Mouse (Mus musculus) midbrain, embryonic 11.5 days (tissue): Measurements from ENCODE around the gene Cnbd2. TPM values are rescaled to one million over a fixed set of nuclear protein-coding genes. Genes with fewer than 3 reads are reported as not detected.

Experiments used
- ATAC-seq: fragments of 200-750 bp; cut with Nextera tagmentation; 2 replicates; pipeline ENCODE4 v1.8.0; 2017; ENCODE audit warnings: moderate TSS enrichment, moderate library complexity; ENCODE audit not compliant: low FRiP score
- DNase-seq: peaks from one replicate; pipeline ENCODE4 v3.0.0; 2015; ENCODE audit warnings: low spot score; ENCODE audit errors: missing footprints
- H3K27ac ChIP-seq: fragments of 300-500 bp; sonication (generic); 2 replicates; pipeline ENCODE4 v1.5.1; 2014; ENCODE audit warnings: low read depth, low read length
- H3K27me3 ChIP-seq: fragments of 300-500 bp; sonication (generic); 2 replicates; pipeline ENCODE4 v1.6.1; 2014; ENCODE audit warnings: mild to moderate bottlenecking, low read length, moderate library complexity, mixed read lengths; ENCODE audit not compliant: control insufficient read depth, insufficient read depth
- H3K36me3 ChIP-seq: fragments of 300-500 bp; sonication (generic); 2 replicates; pipeline ENCODE4 v1.6.1; 2014; ENCODE audit warnings: mild to moderate bottlenecking, low read length, moderate library complexity, mixed read lengths; ENCODE audit not compliant: control insufficient read depth, insufficient read depth
- H3K4me1 ChIP-seq: fragments of 300-500 bp; sonication (generic); 2 replicates; pipeline ENCODE4 v1.6.1; 2014; ENCODE audit warnings: low read length; ENCODE audit not compliant: control insufficient read depth, insufficient read depth
- H3K4me2 ChIP-seq: fragments of 300-500 bp; sonication (generic); 2 replicates; pipeline ENCODE4 v1.6.1; 2014; ENCODE audit warnings: mild to moderate bottlenecking, moderate library complexity
- H3K4me3 ChIP-seq: fragments of 300-500 bp; sonication (generic); 2 replicates; pipeline ENCODE4 v1.5.1; 2014; ENCODE audit warnings: low read depth, low read length
- H3K9ac ChIP-seq: fragments of 300-500 bp; sonication (generic); 2 replicates; pipeline ENCODE4 v1.6.1; 2014; ENCODE audit warnings: low read length
- H3K9me3 ChIP-seq: fragments of 300-500 bp; sonication (generic); 2 replicates; pipeline ENCODE4 v1.6.1; 2016; ENCODE audit warnings: low read length; ENCODE audit not compliant: control insufficient read depth
- WGBS: fragments of 180-500 bp; shearing (Covaris S2); extraction: QIAGEN DNeasy Blood & Tissue Kit; methylation state at CpG from one replicate; pipeline ENCODE4 v1.1.7; 2014; 5-methylcytosine and 5-hydroxymethylcytosine counted together
- polyA plus RNA-seq: library from polyadenylated mRNA; unstranded; fragments of >200 nt; fragmentation: Nextera tagmentation; extraction: Ambion mirVana; gene quantifications from 2 replicates; pipeline ENCODE4 v1.2.1, GENCODE M21; 2014

Gene Cnbd2
- polyA plus RNA-seq, 1 experiment from 2014 or later = 3.3 TPM

GRCm38 (mm10) chr2:156288222-156288621, 23.9 kb upstream of the Cnbd2 start:
- H3K27me3 ChIP-seq = no peaks in the 10 kb centered on the region
- no peak for ATAC-seq
- H3K4me2 ChIP-seq = no peak overlapping the region
- H3K27ac ChIP-seq = no peak overlapping the region
- no peak overlapping the region for H3K9ac ChIP-seq
- no peak overlapping the region for H3K4me3 ChIP-seq
- H3K9me3 ChIP-seq = no peaks in the 10 kb centered on the region
- DNase-seq = no peak
- H3K4me1 ChIP-seq = no peaks in the 10 kb centered on the region
- WGBS = 84% methylated on average over 2 of the region's 2 CpGs
- peaks cover 3% of the 10 kb centered on the region; the same call in 1 of the 2 replicates for H3K36me3 ChIP-seq

- no peak overlapping the region for H3K9ac ChIP-seq
- DNase-seq (no peak), ATAC-seq (no peak)
- H3K36me3 ChIP-seq = peaks cover 6% of the 10 kb centered on the region; the same call in 1 of the 2 replicates
- no peak overlapping the region for H3K4me3 ChIP-seq
- no peak overlapping the region for H3K4me2 ChIP-seq
- 92% methylated on average over 2 of the region's 2 CpGs for WGBS
- no peaks in the 10 kb centered on the region for H3K9me3 ChIP-seq
- no peaks in the 10 kb centered on the region for H3K27me3 ChIP-seq
- H3K27ac ChIP-seq = no peak overlapping the region
- no peaks in the 10 kb centered on the region for H3K4me1 ChIP-seq
These were observed 22.4 kb upstream of the Cnbd2 start for GRCm38 (mm10) chr2:156289552-156290160.

- 95% methylated on average over 1 of the region's 1 CpGs for WGBS
- Histone ChIP-seq H3K4me2 (no peak overlapping the region), H3K9ac (no peak overlapping the region), H3K36me3 (peaks cover 9% of the 10 kb centered on the region), H3K4me3 (no peak overlapping the region), H3K27me3 (no peaks in the 10 kb centered on the region), H3K4me1 (no peaks in the 10 kb centered on the region), H3K27ac (no peak overlapping the region), H3K9me3 (no peaks in the 10 kb centered on the region)
- no peak for ATAC-seq
- DNase-seq = no peak
These were observed 20.1 kb upstream of the Cnbd2 start for GRCm38 (mm10) chr2:156291998-156292397.

GRCm38 (mm10) chr2:156295601-156296063, 16.5 kb upstream of the Cnbd2 start:
- WGBS = 97% methylated on average over 2 of the region's 2 CpGs
- Histone ChIP-seq H3K27ac (no peak overlapping the region), H3K27me3 (no peaks in the 10 kb centered on the region), H3K4me2 (no peak overlapping the region), H3K4me3 (no peak overlapping the region), H3K9ac (no peak overlapping the region), H3K9me3 (no peaks in the 10 kb centered on the region), H3K36me3 (peaks cover 13% of the 10 kb centered on the region), H3K4me1 (no peaks in the 10 kb centered on the region)
- DNase-seq = no peak
- ATAC-seq = no peak

DNA sequence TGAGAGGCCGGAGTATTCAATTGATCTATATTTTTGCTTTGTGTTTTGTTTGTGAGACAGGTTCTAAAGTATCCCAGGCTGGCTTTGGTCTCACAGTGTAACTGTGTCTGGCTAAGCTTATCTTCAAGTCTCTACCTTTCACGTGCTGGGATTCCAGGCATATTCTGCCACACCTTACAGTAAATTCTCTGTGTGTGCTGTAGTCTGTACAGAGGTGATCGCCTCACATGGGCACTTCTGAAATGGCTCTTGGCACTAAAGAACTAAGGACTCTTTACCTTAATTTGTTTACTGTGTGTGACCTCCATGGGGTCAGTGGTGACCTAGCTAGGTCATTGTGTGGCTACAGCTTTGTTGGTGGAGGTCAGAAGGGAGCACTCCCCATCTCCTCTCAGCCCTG, 15.9 kb upstream of the Cnbd2 start:
- DNase-seq = peak; percentile 60
- H3K36me3 ChIP-seq = peaks cover 15% of the 10 kb centered on the region
- H3K4me1 ChIP-seq = no peaks in the 10 kb centered on the region
- H3K9me3 ChIP-seq = no peaks in the 10 kb centered on the region
- no peaks in the 10 kb centered on the region for H3K27me3 ChIP-seq
- no peak overlapping the region for H3K4me2 ChIP-seq
- H3K9ac ChIP-seq = no peak overlapping the region
- WGBS = 97% methylated on average over 3 of the region's 3 CpGs
- H3K4me3 ChIP-seq = no peak overlapping the region
- no peak overlapping the region for H3K27ac ChIP-seq
- no peak for ATAC-seq

GRCm38 (mm10) chr2:156297653-156298052, 14.4 kb upstream of the Cnbd2 start:
- no peak for ATAC-seq
- peaks cover 16% of the 10 kb centered on the region for H3K36me3 ChIP-seq
- DNase-seq = no peak
- H3K9me3 ChIP-seq = no peaks in the 10 kb centered on the region
- no peak overlapping the region for H3K4me2 ChIP-seq
- no peak overlapping the region for H3K9ac ChIP-seq
- H3K4me1 ChIP-seq = no peaks in the 10 kb centered on the region
- no peak overlapping the region for H3K4me3 ChIP-seq
- H3K27me3 ChIP-seq = no peaks in the 10 kb centered on the region
- H3K27ac ChIP-seq = no peak overlapping the region
- 92% methylated on average over 3 of the region's 3 CpGs for WGBS

GRCm38 (mm10) chr2:156298458-156298857, 13.6 kb upstream of the Cnbd2 start:
- Histone ChIP-seq H3K4me1 (no peaks in the 10 kb centered on the region), H3K4me2 (no peak overlapping the region), H3K27me3 (no peaks in the 10 kb centered on the region), H3K9me3 (no peaks in the 10 kb centered on the region), H3K4me3 (no peak overlapping the region), H3K27ac (no peak overlapping the region), H3K9ac (no peak overlapping the region), H3K36me3 (peaks cover 16% of the 10 kb centered on the region)
- 89% methylated on average over 7 of the region's 7 CpGs for WGBS
- no peak for ATAC-seq
- DNase-seq = no peak

- WGBS = 95% methylated on average over 4 of the region's 4 CpGs
- DNase-seq = peak; percentile 8
- Histone ChIP-seq H3K9ac (no peak overlapping the region), H3K4me3 (no peak overlapping the region), H3K27ac (no peak overlapping the region), H3K4me1 (no peaks in the 10 kb centered on the region), H3K4me2 (no peak overlapping the region), H3K36me3 (peaks cover 12% of the 10 kb centered on the region), H3K27me3 (no peaks in the 10 kb centered on the region), H3K9me3 (no peaks in the 10 kb centered on the region)
- no peak for ATAC-seq
These were observed 10.0 kb upstream of the Cnbd2 start for GRCm38 (mm10) chr2:156302063-156302462.

DNA sequence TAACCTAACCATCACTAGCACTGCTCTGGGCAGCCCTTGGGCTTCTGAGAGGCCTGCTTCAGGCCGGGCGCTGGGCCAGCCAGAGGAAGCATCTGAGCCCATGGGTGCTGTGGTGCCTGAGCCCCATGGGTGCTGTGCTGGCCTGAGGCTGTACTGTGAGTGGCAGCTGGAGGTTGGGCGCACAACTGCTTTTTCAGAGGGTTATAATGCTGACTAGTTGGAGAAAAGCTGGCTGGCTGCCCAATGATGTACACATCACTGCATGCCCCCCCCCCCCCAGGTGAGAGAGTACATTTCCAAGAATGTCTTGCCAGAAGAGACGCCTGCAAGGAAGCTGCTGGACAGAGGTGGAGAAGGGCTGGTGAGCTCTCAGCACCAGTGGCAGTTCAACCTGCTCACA, 7.7 kb upstream of the Cnbd2 start:
- ATAC-seq (no peak), DNase-seq (peak; percentile 6)
- no peak overlapping the region for H3K27ac ChIP-seq
- no peak overlapping the region for H3K4me2 ChIP-seq
- H3K4me1 ChIP-seq = no peaks in the 10 kb centered on the region
- H3K36me3 ChIP-seq = peaks cover 8% of the 10 kb centered on the region
- H3K9ac ChIP-seq = no peak overlapping the region
- WGBS = 94% methylated on average over 4 of the region's 4 CpGs
- no peak overlapping the region for H3K4me3 ChIP-seq
- no peaks in the 10 kb centered on the region for H3K9me3 ChIP-seq
- H3K27me3 ChIP-seq = no peaks in the 10 kb centered on the region
